Mouse (Mus musculus): ENCODE measurements around the gene Zbtb38.

GRCm38 (mm10) chr9:96644840-96645239 lies 107.8 kb downstream of the Zbtb38 start:
- TF ChIP-seq CTCF (IDR thresholded peaks at IDR 0.05; ENCODE audit: control insufficient read depth, insufficient read depth, insufficient read length): no peak
- TF ChIP-seq CEBPB (IDR thresholded peaks at IDR 0.05; ENCODE audit: low read depth): no peak
- no peak for TF ChIP-seq MYOG (IDR thresholded peaks at IDR 0.05; ENCODE audit: control insufficient read depth, extremely low read depth, insufficient read length)
- TF ChIP-seq MYOD1 (IDR thresholded peaks at IDR 0.05; ENCODE audit: control insufficient read depth, insufficient read length, low read depth): no peak
- no peak for TF ChIP-seq MAX (IDR thresholded peaks at IDR 0.05)
- TF ChIP-seq USF1 (IDR thresholded peaks at IDR 0.05; ENCODE audit: low read depth): no peak
- TF ChIP-seq FOSL1 (IDR thresholded peaks at IDR 0.05; ENCODE audit: insufficient read depth, low read length, poor library complexity, severe bottlenecking): no peak
